Mouse (Mus musculus): ENCODE results near the gene Stard9.

- TF ChIP-seq CTCF (IDR thresholded peaks at IDR 0.05; ENCODE audit: insufficient read depth, low read length) (no peak), POLR2A (IDR thresholded peaks at IDR 0.05; ENCODE audit: borderline replicate concordance, extremely low read depth, low read depth, low read length) (no peak)
Observed at GRCm38 (mm10) chr2:120745496-120745895, 116.6 kb downstream of the Stard9 start.

All from lung, adult 2 months (tissue).